Mouse (Mus musculus): ENCODE data around the gene 1700029H14Rik.

DNA sequence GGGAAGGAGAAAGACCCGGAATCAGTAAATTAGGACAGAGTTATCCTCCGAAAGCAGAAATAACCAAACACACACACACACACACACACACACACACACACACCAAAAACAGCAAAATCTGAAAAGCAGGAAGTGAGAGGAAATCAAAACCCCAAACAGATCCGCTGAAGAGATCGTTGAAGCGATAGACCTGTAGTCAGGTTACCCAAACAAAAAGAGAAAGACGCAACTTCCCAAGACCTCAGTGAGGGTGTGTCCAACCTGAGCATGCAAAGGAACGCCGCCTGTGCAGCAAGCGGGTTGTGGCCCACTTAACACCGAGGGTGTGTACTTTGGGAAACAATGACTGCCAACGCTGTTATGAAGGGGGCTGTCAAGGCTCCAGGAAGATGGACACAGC lies 38.9 kb upstream of the 1700029H14Rik start:
- TF ChIP-seq CTCF (IDR thresholded peaks at IDR 0.05; ENCODE audit: low read depth, low read length) (no peak), POLR2A (IDR thresholded peaks at IDR 0.05; ENCODE audit: borderline replicate concordance, low read depth, low read length) (no peak)
